Mouse (Mus musculus) liver, embryonic 14.5 days (tissue): ENCODE measurements around the gene Hk1. TPM values are rescaled to one million over a fixed set of nuclear protein-coding genes. Genes with fewer than 3 reads are reported as not detected.
A peak's percentile ranks its signal among the peaks of the same experiment; 100 is the strongest.

ENCODE experiments used
- ATAC-seq: fragments of 200-750 bp; cut with Nextera tagmentation; 2 replicates; pipeline ENCODE4 v1.8.0; 2017; ENCODE audit warnings: moderate number of reproducible peaks, mild to moderate bottlenecking, moderate library complexity; ENCODE audit not compliant: insufficient read depth
- DNase-seq, 3 experiments: peaks; one replicate each; pipeline ENCODE4 v3.0.0-alpha.2; 2012 to 2013; ENCODE audit warnings: low read depth in 3 of 3, low spot score in 3 of 3
- H3K27ac ChIP-seq: fragments of 300-500 bp; sonication (generic); 2 replicates; pipeline ENCODE4 v1.5.1; 2014; ENCODE audit warnings: moderate library complexity, mild to moderate bottlenecking, control low read depth, inconsistent platforms
- H3K27me3 ChIP-seq: fragments of 300-500 bp; sonication (generic); 2 replicates; pipeline ENCODE4 v1.6.1; 2014; ENCODE audit warnings: mild to moderate bottlenecking, low read length, moderate library complexity; ENCODE audit not compliant: control insufficient read depth, insufficient read depth
- H3K36me3 ChIP-seq: fragments of 300-500 bp; sonication (generic); replicated peaks from 2 replicates; pipeline ENCODE4 v1.6.1; 2014; ENCODE audit warnings: low read depth; ENCODE audit not compliant: control insufficient read depth, insufficient read depth
- H3K4me1 ChIP-seq, 2 experiments: fragments of 200-500 bp in 1 of 2; fragments of 300-500 bp in 1 of 2; sonication (generic) in 1 of 2; replicated peaks; 2 replicates each; pipeline ENCODE4 v1.6.1; 2012 to 2014; ENCODE audit warnings: antibody characterized with exemption in 1 of 2, inconsistent platforms in 1 of 2, low read length in 1 of 2; ENCODE audit not compliant: control insufficient read depth in 2 of 2, insufficient read depth in 2 of 2
- H3K4me2 ChIP-seq: fragments of 300-500 bp; sonication (generic); 2 replicates; pipeline ENCODE4 v1.6.1; 2014; ENCODE audit warnings: low read depth, mild to moderate bottlenecking, control low read depth, moderate library complexity
- H3K4me3 ChIP-seq, 2 experiments: fragments of 200-500 bp in 1 of 2; fragments of 300-500 bp in 1 of 2; sonication (generic) in 1 of 2; 2 replicates each; pipeline ENCODE4 v1.5.1; 2012 to 2014; ENCODE audit warnings: low read depth in 2 of 2, low read length in 2 of 2, mild to moderate bottlenecking in 2 of 2, control low read depth in 1 of 2, inconsistent platforms in 1 of 2, moderate library complexity in 1 of 2; ENCODE audit not compliant: insufficient read depth in 1 of 2
- H3K9ac ChIP-seq: fragments of 300-500 bp; sonication (generic); replicated peaks from 2 replicates; pipeline ENCODE4 v1.6.1; 2014; ENCODE audit warnings: mild to moderate bottlenecking, control low read depth, moderate library complexity
- H3K9me3 ChIP-seq: fragments of 300-500 bp; sonication (generic); 2 replicates; pipeline ENCODE4 v1.6.1; 2016; ENCODE audit warnings: low read length, mixed read lengths; ENCODE audit not compliant: control insufficient read depth
- CTCF ChIP-seq: IDR thresholded peaks from 2 replicates; pipeline ENCODE4 v1.5.1; 2016; ENCODE audit warnings: antibody characterized with exemption, low read depth, control low read depth
- EP300 ChIP-seq: IDR thresholded peaks from 2 replicates; pipeline ENCODE4 v1.6.1; 2016; ENCODE audit warnings: antibody characterized with exemption, low read depth
- WGBS: fragments of 180-500 bp; shearing (Covaris S2); extraction: QIAGEN DNeasy Blood & Tissue Kit; methylation state at CpG from one replicate; pipeline ENCODE4 v1.1.7; 2014; ENCODE audit not compliant: insufficient replicate concordance; 5-methylcytosine and 5-hydroxymethylcytosine counted together
- polyA plus RNA-seq, 2 experiments: library from polyadenylated mRNA; depleted of rRNA in 1 of 2; stranded (reverse) in 1 of 2; unstranded in 1 of 2; fragments of >200 nt; fragmentation: Nextera tagmentation in 1 of 2; extraction: Ambion mirVana in 1 of 2; gene quantifications; 2 replicates each; pipeline versions ENCODE4 v1.2.1 to v1.2.3; 2012 to 2014

The Hk1 gene
- polyA plus RNA-seq, 2 experiments = 54.2 to 56.1 TPM

GRCm38 (mm10) chr10:62410943-62411342, 31.2 kb upstream of the Hk1 start:
- H3K4me3 ChIP-seq = no peak overlapping the region
- peaks cover 4 to 14% of the 10 kb centered on the region in 2 experiments for H3K4me1 ChIP-seq
- 7% methylated on average over 5 of the region's 5 CpGs for WGBS
- DNase-seq (peak in 1 of 3 experiments; percentile 33), ATAC-seq (no peak)
- H3K27ac ChIP-seq = no peak overlapping the region
- H3K36me3 ChIP-seq = no peaks in the 10 kb centered on the region
- no peak overlapping the region for H3K4me2 ChIP-seq
- H3K9ac ChIP-seq = no peak overlapping the region
- H3K27me3 ChIP-seq = no peaks in the 10 kb centered on the region; the same call in 1 of the 2 replicates
- TF ChIP-seq EP300 = no peak
- TF ChIP-seq CTCF = peak; percentile 93
- no peaks in the 10 kb centered on the region for H3K9me3 ChIP-seq

DNA sequence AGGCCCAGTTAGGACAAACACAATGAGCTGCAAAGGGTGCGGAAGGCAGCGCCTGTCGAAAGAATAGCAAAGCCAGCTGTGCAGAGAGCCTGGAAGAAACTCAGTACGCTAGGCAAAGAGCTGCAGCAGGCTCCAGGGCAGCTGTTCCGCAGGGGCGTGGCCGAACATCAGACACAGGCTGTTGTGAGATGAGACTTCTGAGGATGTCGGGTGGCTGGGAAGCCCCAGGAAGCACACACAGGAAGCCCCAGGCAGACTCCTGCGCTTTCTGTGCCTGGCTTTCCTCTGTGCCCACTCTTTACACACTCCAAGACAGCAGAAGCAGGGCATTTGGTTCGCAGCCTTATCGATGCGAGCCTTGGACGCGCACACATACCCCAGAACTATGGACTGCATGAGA, 25.2 kb upstream of the Hk1 start:
- DNase-seq (no peak), ATAC-seq (no peak)
- Histone ChIP-seq H3K4me2 (no peak overlapping the region), H3K4me3 (no peak overlapping the region), H3K36me3 (no peaks in the 10 kb centered on the region), H3K27me3 (no peaks in the 10 kb centered on the region; the same call in 1 of the 2 replicates), H3K4me1 (no peaks in the 10 kb centered on the region), H3K9me3 (no peaks in the 10 kb centered on the region), H3K27ac (no peak overlapping the region), H3K9ac (no peak overlapping the region)
- 51% methylated on average over 14 of the region's 14 CpGs for WGBS
- TF ChIP-seq EP300 = no peak
- no peak for TF ChIP-seq CTCF

DNA sequence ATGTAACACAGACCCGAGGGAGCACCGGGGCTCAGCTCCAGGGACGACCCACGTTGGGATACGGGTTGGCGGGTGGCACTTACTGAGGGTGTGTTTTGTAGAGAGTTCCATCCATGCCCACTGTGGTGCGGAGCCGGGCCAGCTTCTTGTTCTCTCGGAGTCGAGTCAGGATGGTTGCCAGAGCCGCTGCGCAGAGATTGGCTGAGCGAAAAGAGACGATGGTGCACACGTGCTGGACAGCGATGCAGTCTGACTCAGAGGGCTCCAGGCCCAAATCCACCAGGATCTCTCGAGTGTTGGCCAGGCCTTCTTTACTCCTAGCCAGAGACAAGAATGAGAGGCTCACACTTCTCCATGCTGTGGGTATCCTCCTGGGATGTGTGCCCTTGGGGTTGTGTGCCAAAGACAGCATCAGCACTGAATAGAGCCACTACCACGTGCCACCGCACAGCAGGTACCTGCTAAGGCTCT, 22.0 kb upstream of the Hk1 start:
- WGBS = 81% methylated on average over 19 of the region's 19 CpGs
- no peaks in the 10 kb centered on the region for H3K36me3 ChIP-seq
- no peak overlapping the region for H3K27ac ChIP-seq
- no peak overlapping the region for H3K4me3 ChIP-seq
- TF ChIP-seq EP300 (no peak), CTCF (no peak)
- no peaks in the 10 kb centered on the region for H3K9me3 ChIP-seq
- no peaks in the 10 kb centered on the region for H3K4me1 ChIP-seq
- no peak for ATAC-seq
- DNase-seq = no peak
- H3K9ac ChIP-seq = no peak overlapping the region
- H3K4me2 ChIP-seq = no peak overlapping the region
- H3K27me3 ChIP-seq = no peaks in the 10 kb centered on the region; the same call in 1 of the 2 replicates

DNA sequence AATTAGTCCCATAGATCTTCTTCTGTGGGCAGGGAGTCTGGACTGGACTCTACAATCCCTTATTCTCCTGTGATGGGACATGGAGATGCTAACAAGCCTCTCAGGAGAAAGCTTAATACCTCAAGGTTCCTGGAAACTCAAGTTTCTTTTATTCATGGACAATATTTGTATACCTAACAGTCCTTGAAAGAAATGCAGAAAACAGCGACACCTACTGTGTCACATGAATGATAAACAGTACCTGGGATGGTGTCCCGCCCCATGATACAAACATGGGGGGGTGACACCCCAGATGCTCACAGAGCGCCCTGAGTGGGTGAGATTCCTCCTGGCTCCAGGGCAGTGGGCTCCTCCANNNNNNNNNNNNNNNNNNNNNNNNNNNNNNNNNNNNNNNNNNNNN, 3.3 kb upstream of the Hk1 start:
- DNase-seq = no peak
- WGBS = 50% methylated on average over 3 of the region's 3 CpGs
- TF ChIP-seq EP300 = no peak
- TF ChIP-seq CTCF = peak; percentile 20; the same call in 1 of the 2 replicates

DNA sequence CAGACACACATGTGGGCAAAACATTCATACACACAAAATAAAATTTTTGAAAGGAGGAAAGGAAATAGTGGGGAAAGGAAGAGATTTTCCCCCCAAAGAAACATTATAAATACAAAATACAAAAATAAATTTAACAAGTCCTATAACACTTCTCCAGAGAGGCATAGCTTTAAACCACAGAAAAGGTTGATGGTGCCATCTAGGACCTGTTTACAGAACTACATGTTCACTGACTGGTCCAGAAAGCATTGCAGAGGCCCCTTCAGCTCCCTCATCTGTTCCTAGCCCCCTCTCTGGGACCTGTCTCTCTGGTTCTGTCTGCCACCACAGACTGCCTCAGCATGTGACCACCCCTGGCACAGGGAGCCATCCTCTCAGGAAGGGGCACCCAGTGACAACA, 1.2 kb upstream of the Hk1 start:
- ATAC-seq (no peak), DNase-seq (no peak)
- Histone ChIP-seq H3K4me2 (no peak overlapping the region), H3K4me3 (no peak overlapping the region), H3K9ac (no peak overlapping the region), H3K27ac (no peak overlapping the region), H3K36me3 (no peaks in the 10 kb centered on the region), H3K4me1 (no peaks in the 10 kb centered on the region; a peak in 1 of 4 replicates), H3K27me3 (no peaks in the 10 kb centered on the region), H3K9me3 (no peaks in the 10 kb centered on the region)
- TF ChIP-seq EP300 = no peak
- peak; percentile 33 for TF ChIP-seq CTCF

More for the DNA sequence above, 3.3 kb upstream of the Hk1 start:
- no peak overlapping the region for H3K4me3 ChIP-seq
- ATAC-seq = no peak
- no peak overlapping the region for H3K9ac ChIP-seq
- no peaks in the 10 kb centered on the region for H3K4me1 ChIP-seq
- H3K27me3 ChIP-seq = no peaks in the 10 kb centered on the region
- H3K27ac ChIP-seq = no peak overlapping the region
- no peaks in the 10 kb centered on the region for H3K36me3 ChIP-seq
- no peaks in the 10 kb centered on the region for H3K9me3 ChIP-seq
- no peak overlapping the region for H3K4me2 ChIP-seq
